Mouse (Mus musculus) liver, embryonic 13.5 days (tissue): Measurements from ENCODE around the gene Prelid1. TPM values are rescaled to one million over a fixed set of nuclear protein-coding genes. Genes with fewer than 3 reads are reported as not detected.

ENCODE experiments used
- ATAC-seq: fragments of 200-750 bp; cut with Nextera tagmentation; 2 replicates; pipeline ENCODE4 v1.8.0; 2017; ENCODE audit warnings: low read depth, mild to moderate bottlenecking, moderate number of reproducible peaks, moderate library complexity
- DNase-seq: peaks from one replicate; pipeline ENCODE4 v3.0.0; 2022
- H3K27ac ChIP-seq: fragments of 300-500 bp; sonication (generic); 2 replicates; pipeline ENCODE4 v1.5.1; 2015; ENCODE audit warnings: moderate library complexity, mild to moderate bottlenecking, inconsistent platforms
- H3K27me3 ChIP-seq: fragments of 300-500 bp; sonication (generic); 2 replicates; pipeline ENCODE4 v1.6.1; 2015; ENCODE audit warnings: mild to moderate bottlenecking, inconsistent platforms
- H3K36me3 ChIP-seq: fragments of 300-500 bp; sonication (generic); 2 replicates; pipeline ENCODE4 v1.6.1; 2015; ENCODE audit warnings: mild to moderate bottlenecking, inconsistent platforms
- H3K4me1 ChIP-seq: fragments of 300-500 bp; sonication (generic); replicated peaks from 2 replicates; pipeline ENCODE4 v1.6.1; 2015; ENCODE audit warnings: inconsistent platforms
- H3K4me2 ChIP-seq: fragments of 300-500 bp; sonication (generic); 2 replicates; pipeline ENCODE4 v1.6.1; 2015; ENCODE audit warnings: inconsistent platforms, mild to moderate bottlenecking, moderate library complexity
- H3K4me3 ChIP-seq: fragments of 300-500 bp; sonication (generic); replicated peaks from 2 replicates; pipeline ENCODE4 v1.5.1; 2015; ENCODE audit warnings: mild to moderate bottlenecking, inconsistent platforms
- H3K9ac ChIP-seq: fragments of 300-500 bp; sonication (generic); 2 replicates; pipeline ENCODE4 v1.6.1; 2015; ENCODE audit warnings: mild to moderate bottlenecking, inconsistent platforms
- H3K9me3 ChIP-seq: fragments of 300-500 bp; sonication (generic); replicated peaks from 2 replicates; pipeline ENCODE4 v1.6.1; 2016; ENCODE audit warnings: inconsistent platforms
- WGBS: fragments of 180-500 bp; shearing (Covaris S2); methylation state at CpG from one replicate; pipeline ENCODE4 v1.1.7; 2015; ENCODE audit not compliant: insufficient replicate concordance; 5-methylcytosine and 5-hydroxymethylcytosine counted together
- polyA plus RNA-seq: library from polyadenylated mRNA; unstranded; fragments of >200 nt; fragmentation: Nextera tagmentation; extraction: Ambion mirVana; gene quantifications from 2 replicates; pipeline ENCODE4 v1.2.1, GENCODE M21; 2015

The Prelid1 gene
- polyA plus RNA-seq, 1 experiment from 2014 or later, result 240 TPM

DNA sequence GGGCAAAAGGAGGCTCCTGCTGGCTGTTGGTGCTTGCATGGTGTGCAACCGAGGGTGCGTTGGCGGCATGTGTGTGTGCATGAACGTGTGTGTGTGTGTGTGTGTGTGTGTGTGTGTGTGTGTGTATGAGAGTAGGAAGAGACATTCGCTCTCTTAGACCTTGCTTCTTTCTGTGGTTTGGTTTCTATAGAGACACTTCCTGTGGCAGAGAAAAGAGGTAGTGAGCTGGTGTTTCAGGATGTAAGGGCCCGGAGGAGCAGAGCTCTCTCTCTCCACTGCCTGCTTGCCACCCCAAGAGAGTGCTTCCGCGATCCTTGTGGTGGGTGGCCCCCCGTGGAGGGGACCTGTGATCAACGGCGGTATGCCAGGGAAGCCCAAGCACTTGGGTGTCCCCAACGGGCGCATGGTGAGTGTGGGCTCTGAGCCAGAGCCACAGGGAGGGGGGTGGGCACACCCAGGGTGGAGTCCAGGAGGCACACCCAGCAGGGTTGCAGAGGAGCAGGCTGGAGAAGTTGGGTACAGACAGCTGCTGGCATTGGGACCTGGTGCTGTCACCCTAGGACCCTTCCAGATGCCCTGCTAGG, 49.3 kb downstream of the Prelid1 start, which contains the start of gene Rgs14:
TSS of gene Rgs14 (plus strand) at position 202 of the 584 bp plus-strand sequence.
- peak within 1 kb of the TSS; percentile 48 for H3K4me3 ChIP-seq
- H3K27me3 ChIP-seq, result peaks cover 6% of the 10 kb centered on the region; the same call in 1 of the 2 replicates
- 13% methylated on average over 13 of the region's 13 CpGs for WGBS
- peaks cover 45% of the 10 kb centered on the region for H3K4me1 ChIP-seq
- no peak for DNase-seq
- H3K9me3 ChIP-seq, result no peaks in the 10 kb centered on the region
- H3K36me3 ChIP-seq, result no peaks in the 10 kb centered on the region
- H3K9ac ChIP-seq, result peak within 1 kb of the TSS; percentile 59
- H3K27ac ChIP-seq, result peak within 1 kb of the TSS; percentile 41
- ATAC-seq, result peak; percentile 90
- peak within 1 kb of the TSS; percentile 68 for H3K4me2 ChIP-seq

DNA sequence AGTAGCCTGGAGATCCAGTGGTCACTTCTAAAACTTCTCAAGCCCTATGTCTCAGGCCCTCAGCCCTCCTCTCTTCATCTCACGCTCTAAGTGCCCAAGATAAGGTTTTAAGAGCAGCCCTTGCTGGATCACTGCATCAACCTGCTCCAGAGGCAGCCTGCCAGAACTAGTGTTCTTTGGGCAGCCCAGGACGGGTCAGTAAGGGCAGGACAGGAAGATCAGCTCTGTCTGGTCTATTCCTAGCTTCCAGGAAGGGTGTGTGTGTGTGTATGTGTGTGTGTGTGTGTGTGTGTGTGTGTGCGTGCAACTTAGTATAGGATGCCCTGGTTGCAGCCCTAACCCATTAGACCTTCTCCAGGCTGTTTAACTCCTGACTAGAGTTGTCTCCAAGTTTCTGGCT, 49.9 kb downstream of the Prelid1 start:
- H3K4me3 ChIP-seq, result peak overlapping the region; percentile 48
- peaks cover 4% of the 10 kb centered on the region; the same call in 1 of the 2 replicates for H3K27me3 ChIP-seq
- H3K27ac ChIP-seq, result peak overlapping the region; percentile 41; the same call in 1 of the 2 replicates
- H3K36me3 ChIP-seq, result no peaks in the 10 kb centered on the region
- H3K4me2 ChIP-seq, result peak overlapping the region; percentile 68
- ATAC-seq (0 out of 2 replicates have a peak, but pooled peaks have one; percentile 20), DNase-seq (no peak)
- no peaks in the 10 kb centered on the region for H3K9me3 ChIP-seq
- H3K4me1 ChIP-seq, result peaks cover 45% of the 10 kb centered on the region
- H3K9ac ChIP-seq, result peak overlapping the region; percentile 59
- 26% methylated on average over 3 of the region's 3 CpGs for WGBS

DNA sequence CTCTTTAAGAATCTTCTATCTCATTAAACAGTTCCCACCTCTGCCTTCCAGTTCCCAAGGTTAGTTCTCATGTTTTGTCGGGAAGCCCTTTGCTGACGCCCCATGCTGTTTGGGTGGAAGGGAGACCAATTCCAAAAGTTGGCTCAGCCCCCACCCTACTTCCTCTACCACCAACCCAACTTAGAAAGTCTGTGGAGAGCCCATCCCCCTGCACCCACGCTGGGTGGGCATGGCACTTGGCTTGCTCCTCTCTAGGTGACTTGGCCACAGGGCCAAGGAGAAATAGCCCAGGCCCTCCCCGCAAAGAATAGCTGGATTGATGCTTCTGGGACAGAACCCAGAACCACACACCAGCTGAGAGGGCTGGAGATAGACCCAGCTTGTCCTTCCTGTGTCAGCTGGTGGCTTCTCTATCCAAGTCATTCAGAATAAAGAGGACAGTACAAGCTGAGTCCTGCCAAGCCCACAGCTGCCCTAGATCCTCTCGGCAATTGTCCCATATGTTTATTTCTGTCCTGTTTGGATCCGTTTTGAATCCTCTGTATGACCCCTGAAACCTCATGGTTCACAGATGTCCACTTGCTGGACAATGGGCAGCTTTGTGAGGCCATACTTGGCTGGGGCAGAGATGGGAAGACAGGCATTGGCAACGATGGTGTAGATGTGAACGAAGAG, 50.8 kb downstream of the Prelid1 start:
- H3K9me3 ChIP-seq, result no peaks in the 10 kb centered on the region
- peaks cover 4% of the 10 kb centered on the region; the same call in 1 of the 2 replicates for H3K27me3 ChIP-seq
- peaks cover 45% of the 10 kb centered on the region for H3K4me1 ChIP-seq
- H3K4me2 ChIP-seq, result peak overlapping the region; percentile 68
- H3K4me3 ChIP-seq, result no peak overlapping the region
- ATAC-seq, result no peak
- no peak overlapping the region for H3K27ac ChIP-seq
- 60% methylated on average over 8 of the region's 8 CpGs for WGBS
- H3K36me3 ChIP-seq, result no peaks in the 10 kb centered on the region
- DNase-seq, result no peak
- 0 out of 2 replicates have a peak overlapping the region, but pooled peaks have one; percentile 4 for H3K9ac ChIP-seq

DNA sequence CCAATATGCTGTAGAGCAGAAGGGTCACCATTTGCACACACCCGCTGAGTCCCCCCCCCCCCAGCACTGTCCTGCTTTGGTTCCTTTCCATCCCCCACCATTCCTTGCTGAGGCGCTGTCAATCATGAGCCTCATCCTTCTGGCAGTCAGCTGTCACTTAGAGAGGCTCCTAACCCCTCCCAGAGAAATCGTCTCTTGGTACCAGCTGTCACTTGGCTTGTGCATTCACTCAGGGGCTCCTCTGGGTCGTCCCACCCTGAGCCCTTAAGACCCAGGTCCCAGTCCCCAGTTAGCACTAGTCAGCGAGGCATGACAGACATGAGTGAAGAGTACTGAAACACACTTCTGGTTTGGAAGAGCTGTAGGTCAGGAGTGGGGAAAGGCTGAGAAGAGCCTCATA, 51.4 kb downstream of the Prelid1 start:
- no peak overlapping the region for H3K4me2 ChIP-seq
- DNase-seq, result no peak
- no peaks in the 10 kb centered on the region for H3K36me3 ChIP-seq
- no peak overlapping the region for H3K9ac ChIP-seq
- ATAC-seq, result no peak
- peaks cover 4% of the 10 kb centered on the region; the same call in 1 of the 2 replicates for H3K27me3 ChIP-seq
- H3K27ac ChIP-seq, result no peak overlapping the region
- H3K9me3 ChIP-seq, result no peaks in the 10 kb centered on the region
- no peak overlapping the region for H3K4me3 ChIP-seq
- 46% methylated on average over 5 of the region's 5 CpGs for WGBS
- peaks cover 45% of the 10 kb centered on the region for H3K4me1 ChIP-seq

DNA sequence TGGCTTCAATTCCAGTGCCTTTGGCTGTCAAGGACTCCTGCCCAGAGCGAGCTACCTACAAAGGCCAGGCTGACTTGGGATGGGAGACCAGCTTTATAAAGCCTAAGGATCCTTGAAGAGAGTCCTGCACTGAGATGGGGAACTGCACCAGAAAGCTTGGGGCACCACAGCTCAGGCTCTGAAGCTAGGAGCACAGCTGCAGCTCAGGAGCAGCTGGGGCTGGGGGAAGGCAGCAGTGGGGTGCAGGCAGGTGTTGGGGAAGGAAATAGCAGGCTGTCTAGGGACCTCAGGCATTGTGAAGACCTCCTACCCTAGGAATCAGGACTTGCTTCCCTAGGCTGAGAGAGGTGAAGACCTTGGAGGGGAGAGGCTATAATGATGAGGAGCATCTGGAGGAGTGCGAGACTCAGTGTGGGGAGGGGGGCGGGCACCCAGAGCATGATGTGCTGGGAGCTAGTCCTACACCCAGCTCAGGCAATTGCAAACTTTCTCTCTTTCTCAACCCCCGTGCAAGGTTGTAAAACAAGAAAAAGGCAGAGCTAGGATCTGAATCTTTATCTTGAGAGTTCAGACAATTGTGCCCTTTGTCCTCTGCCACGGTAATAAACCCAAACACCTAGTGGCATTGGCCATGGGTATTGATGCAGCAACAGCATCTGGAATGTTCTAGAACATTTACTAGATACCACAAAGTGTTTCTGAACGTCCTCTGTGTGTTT, 54.1 kb downstream of the Prelid1 start:
- H3K4me2 ChIP-seq, result no peak overlapping the region
- WGBS, result 60% methylated on average over 6 of the region's 6 CpGs
- DNase-seq, result no peak
- peaks cover 27% of the 10 kb centered on the region for H3K4me1 ChIP-seq
- H3K9me3 ChIP-seq, result no peaks in the 10 kb centered on the region
- H3K36me3 ChIP-seq, result no peaks in the 10 kb centered on the region
- no peak overlapping the region for H3K4me3 ChIP-seq
- no peak overlapping the region for H3K27ac ChIP-seq
- H3K9ac ChIP-seq, result no peak overlapping the region
- ATAC-seq, result no peak
- H3K27me3 ChIP-seq, result peaks cover 11% of the 10 kb centered on the region; the same call in 1 of the 2 replicates

Other genes with a start within 250 kb of the Prelid1 start
- 16.2 and 18.6 TPM in 2 replicates for gene Uimc1, start 220.2 kb upstream of the Prelid1 start, polyA plus RNA-seq
- 7.5 and 9.2 TPM in 2 replicates for gene Zfp346, start 215.2 kb upstream of the Prelid1 start, polyA plus RNA-seq
- gene Gm17617, start 187.0 kb upstream of the Prelid1 start, polyA plus RNA-seq, result not detected in 2 replicates
- gene Fgfr4, start 167.9 kb upstream of the Prelid1 start, polyA plus RNA-seq, result 4.2 and 5.4 TPM in 2 replicates
- gene Nsd1, start 110.7 kb upstream of the Prelid1 start, polyA plus RNA-seq, result 15.5 and 19.8 TPM in 2 replicates
- gene Rab24, start 1.4 kb downstream of the Prelid1 start, polyA plus RNA-seq, result 38.0 and 45.0 TPM in 2 replicates
- 22.0 and 23.0 TPM in 2 replicates for gene Mxd3, start 9.3 kb downstream of the Prelid1 start, polyA plus RNA-seq
- gene Lman2, start 42.3 kb downstream of the Prelid1 start, polyA plus RNA-seq, result 59.1 and 65.6 TPM in 2 replicates
- 1.4 and 1.8 TPM in 2 replicates for gene Rgs14, start 49.2 kb downstream of the Prelid1 start, polyA plus RNA-seq
- not detected in 2 replicates for gene Slc34a1, start 77.7 kb downstream of the Prelid1 start, polyA plus RNA-seq
- gene Pfn3, start 94.7 kb downstream of the Prelid1 start, polyA plus RNA-seq, result not detected in 2 replicates
- 56.5 and 59.8 TPM in 2 replicates for gene F12, start 106.3 kb downstream of the Prelid1 start, polyA plus RNA-seq
- 23.7 and 25.2 TPM in 2 replicates for gene Grk6, start 124.6 kb downstream of the Prelid1 start, polyA plus RNA-seq
- gene Prr7, start 143.8 kb downstream of the Prelid1 start, polyA plus RNA-seq, result not detected in 2 replicates
- 11.5 and 12.3 TPM in 2 replicates for gene Dbn1, start 167.6 kb downstream of the Prelid1 start, polyA plus RNA-seq
- 27.5 and 28.8 TPM in 2 replicates for gene Pdlim7, start 193.2 kb downstream of the Prelid1 start, polyA plus RNA-seq
- gene Dok3, start 208.8 kb downstream of the Prelid1 start, polyA plus RNA-seq, result 3.4 and 3.8 TPM in 2 replicates
- gene Ddx41, start 216.2 kb downstream of the Prelid1 start, polyA plus RNA-seq, result 31.7 and 32.8 TPM in 2 replicates